Mouse (Mus musculus) C2C12 (cell line): ENCODE measurements at regions not wholly inside any gene's neighbourhood (a gene's known extent, or its start where the extent isn't known, plus 50 kb on each side); places are given as distances from the start of the nearest gene placed in this dataset.
A peak's percentile ranks its signal among the peaks of the same experiment; 100 is the strongest.

ENCODE experiments used
- H3K27me3 ChIP-seq: one replicate; pipeline ENCODE4 v1.6.1; 2011; ENCODE audit not compliant: control insufficient read depth, insufficient read depth, insufficient read length
- H3K36me3 ChIP-seq: one replicate; pipeline ENCODE4 v1.6.1; 2011; ENCODE audit not compliant: control insufficient read depth, insufficient read depth
- H3K4me3 ChIP-seq: one replicate; pipeline ENCODE4 v1.5.1; 2011; ENCODE audit warnings: mild to moderate bottlenecking, control low read depth; ENCODE audit not compliant: poor library complexity, insufficient read depth, severe bottlenecking
- H3K79me2 ChIP-seq: one replicate; pipeline ENCODE4 v1.6.1; 2011; ENCODE audit not compliant: control insufficient read depth, insufficient read depth
- H3K79me3 ChIP-seq: one replicate; pipeline ENCODE4 v1.6.1; 2011; ENCODE audit warnings: low read depth, control low read depth
- H3ac ChIP-seq: one replicate; pipeline ENCODE3; 2011; ENCODE audit warnings: low read depth; ENCODE audit not compliant: control insufficient read depth, insufficient read length
- CEBPB ChIP-seq: IDR thresholded peaks from one replicate; pipeline ENCODE4 v1.6.1; 2011; ENCODE audit warnings: low read depth, mild to moderate bottlenecking, control low read depth, moderate library complexity
- CTCF ChIP-seq: IDR thresholded peaks from one replicate; pipeline ENCODE4 v1.5.1; 2011; ENCODE audit not compliant: control insufficient read depth, insufficient read depth, insufficient read length
- FOSL1 ChIP-seq: IDR thresholded peaks from one replicate; pipeline ENCODE4 v1.8.0; 2011; ENCODE audit warnings: mild to moderate bottlenecking, low read length; ENCODE audit not compliant: poor library complexity, insufficient read depth, severe bottlenecking
- MAX ChIP-seq: IDR thresholded peaks from one replicate; pipeline ENCODE4 v1.6.1; 2011; ENCODE audit warnings: mild to moderate bottlenecking, control low read depth
- MYOD1 ChIP-seq: IDR thresholded peaks from one replicate; pipeline ENCODE4 v1.6.1; 2011; ENCODE audit warnings: low read depth; ENCODE audit not compliant: control insufficient read depth, insufficient read length
- MYOG ChIP-seq: IDR thresholded peaks from one replicate; pipeline ENCODE4 v1.6.1; 2011; ENCODE audit not compliant: control insufficient read depth, insufficient read length; ENCODE audit errors: extremely low read depth
- USF1 ChIP-seq: IDR thresholded peaks from one replicate; pipeline ENCODE4 v1.6.1; 2011; ENCODE audit warnings: low read depth, mild to moderate bottlenecking, control low read depth, moderate library complexity

DNA sequence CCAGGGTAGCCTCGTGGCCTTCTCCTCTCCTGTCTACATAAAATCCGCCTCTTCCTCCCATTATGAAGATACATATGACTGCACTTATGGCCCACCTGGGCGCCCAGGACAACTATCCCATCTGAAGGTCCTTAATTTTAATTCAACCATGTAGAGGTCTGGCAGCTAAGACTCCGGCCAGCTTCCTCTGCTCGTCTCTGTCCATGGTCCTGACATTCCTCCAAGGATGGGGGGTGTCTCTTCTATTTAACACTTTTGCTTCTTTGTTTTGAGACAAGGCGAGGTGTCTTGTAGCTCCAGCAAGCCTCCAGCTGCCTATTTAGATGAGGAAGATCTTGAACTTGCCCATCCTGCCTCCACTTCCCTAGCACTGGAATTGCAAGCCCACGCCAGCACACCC lies 83.0 kb upstream of the Unc5b start:
- no peaks in the 10 kb centered on the region for H3K79me2 ChIP-seq
- H3K36me3 ChIP-seq: no peaks in the 10 kb centered on the region
- no peak overlapping the region for H3ac ChIP-seq
- H3K4me3 ChIP-seq: no peak overlapping the region
- no peak for TF ChIP-seq FOSL1
- no peak for TF ChIP-seq MYOG
- TF ChIP-seq USF1: no peak
- no peak for TF ChIP-seq CTCF
- no peak for TF ChIP-seq MYOD1
- TF ChIP-seq CEBPB: no peak
- TF ChIP-seq MAX: no peak
- no peaks in the 10 kb centered on the region for H3K79me3 ChIP-seq
- H3K27me3 ChIP-seq: no peaks in the 10 kb centered on the region

DNA sequence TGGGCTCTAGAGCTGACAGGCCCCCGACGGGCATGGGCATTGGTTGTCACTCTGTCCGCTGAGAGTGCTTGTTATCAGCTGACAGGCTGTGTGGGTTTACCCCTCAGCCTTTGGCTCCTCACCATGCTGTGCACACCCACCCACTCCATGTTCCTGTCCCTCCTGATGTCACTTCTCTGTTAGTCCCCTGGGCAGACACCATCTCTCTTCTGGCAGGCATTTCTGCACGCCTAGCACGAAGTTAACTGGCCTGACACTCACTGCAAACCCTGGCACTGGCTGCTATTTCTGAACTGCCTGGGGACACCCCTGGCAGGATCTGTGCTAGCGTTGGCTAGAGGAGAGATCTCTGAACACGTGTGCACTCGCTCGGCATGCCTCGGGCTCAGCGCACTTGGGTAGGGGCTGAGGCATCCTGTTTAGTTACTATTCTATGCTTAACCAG lies 82.1 kb upstream of the Unc5b start:
- Histone ChIP-seq H3K79me2 (no peaks in the 10 kb centered on the region), H3K79me3 (no peaks in the 10 kb centered on the region), H3K4me3 (no peak overlapping the region), H3K36me3 (no peaks in the 10 kb centered on the region), H3K27me3 (no peaks in the 10 kb centered on the region), H3ac (no peak overlapping the region)
- TF ChIP-seq CTCF: no peak
- TF ChIP-seq USF1: no peak
- no peak for TF ChIP-seq MAX
- no peak for TF ChIP-seq CEBPB
- no peak for TF ChIP-seq MYOG
- TF ChIP-seq MYOD1: no peak

DNA sequence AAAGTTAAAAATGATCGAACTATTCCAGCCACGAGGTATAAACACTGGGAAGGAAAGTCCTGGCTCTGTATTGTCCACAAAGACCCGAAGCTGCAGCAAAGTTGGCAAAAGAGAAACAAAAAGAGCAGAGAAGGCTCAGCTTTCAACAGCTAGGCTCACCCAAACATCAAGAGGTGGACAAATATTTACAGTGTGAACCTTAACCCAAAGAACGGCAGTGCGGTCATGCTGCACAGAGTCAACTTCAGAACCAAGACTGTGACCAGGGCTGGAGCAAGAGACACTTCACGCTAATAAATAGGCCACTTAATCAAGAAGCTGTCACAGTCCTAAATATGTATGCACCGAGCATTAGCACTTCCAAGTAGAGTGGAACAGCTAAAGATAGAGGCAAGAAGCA lies 73.0 kb upstream of the Unc5b start:
- no peaks in the 10 kb centered on the region for H3K79me2 ChIP-seq
- TF ChIP-seq MAX (no peak), FOSL1 (no peak), MYOD1 (no peak), USF1 (no peak), CEBPB (no peak), MYOG (no peak), CTCF (no peak)
- no peaks in the 10 kb centered on the region for H3K36me3 ChIP-seq
- H3K79me3 ChIP-seq: no peaks in the 10 kb centered on the region
- H3K27me3 ChIP-seq: no peaks in the 10 kb centered on the region
- no peak overlapping the region for H3ac ChIP-seq
- H3K4me3 ChIP-seq: no peak overlapping the region

DNA sequence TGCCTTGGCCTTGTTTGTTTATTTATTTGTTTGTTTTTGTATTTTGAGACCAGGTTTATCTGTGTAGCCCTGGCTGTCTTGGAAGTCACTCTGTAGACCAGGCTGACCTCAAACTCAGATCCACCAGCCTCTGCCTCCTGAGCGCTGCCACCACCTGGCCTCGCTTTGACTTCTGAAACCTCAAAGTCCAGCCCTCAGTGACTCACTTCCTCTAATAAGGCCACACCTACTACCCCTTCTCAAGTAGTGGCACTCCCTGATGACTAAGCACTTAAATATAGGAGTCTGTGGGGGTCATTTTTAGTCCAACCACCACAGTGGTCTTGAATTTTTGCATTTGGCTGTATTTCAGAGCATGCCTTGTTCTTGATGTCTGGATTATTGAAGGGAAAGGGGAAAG lies 69.6 kb upstream of the Unc5b start:
- Histone ChIP-seq H3K27me3 (no peaks in the 10 kb centered on the region), H3ac (no peak overlapping the region), H3K79me2 (no peaks in the 10 kb centered on the region), H3K36me3 (no peaks in the 10 kb centered on the region), H3K4me3 (no peak overlapping the region), H3K79me3 (no peaks in the 10 kb centered on the region)
- TF ChIP-seq CEBPB: no peak
- peak; percentile 62 for TF ChIP-seq MYOD1
- TF ChIP-seq MYOG: no peak
- TF ChIP-seq FOSL1: peak; percentile 57
- no peak for TF ChIP-seq CTCF
- TF ChIP-seq USF1: no peak
- TF ChIP-seq MAX: no peak

DNA sequence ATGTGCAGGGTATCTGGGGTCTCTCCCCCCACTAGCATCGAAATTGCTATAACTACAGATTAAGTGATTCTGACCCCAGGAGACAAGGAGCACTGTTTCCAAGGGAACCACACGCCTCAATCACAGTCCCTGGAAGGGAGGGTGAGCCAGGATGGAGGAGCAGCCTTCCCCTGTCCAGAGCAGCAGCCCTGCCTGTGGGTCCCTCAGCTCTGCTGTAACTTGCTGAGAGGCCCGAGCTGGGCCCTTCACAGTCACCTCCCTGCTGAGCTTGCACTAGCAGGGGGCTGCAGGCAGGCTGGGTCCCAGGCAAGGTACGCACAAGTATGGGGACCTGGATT lies 62.4 kb upstream of the Unc5b start:
- TF ChIP-seq MYOD1: no peak
- no peak for TF ChIP-seq USF1
- TF ChIP-seq MAX: no peak
- TF ChIP-seq FOSL1: no peak
- no peak for TF ChIP-seq CTCF
- TF ChIP-seq MYOG: no peak
- TF ChIP-seq CEBPB: no peak
- Histone ChIP-seq H3K27me3 (no peaks in the 10 kb centered on the region), H3K36me3 (no peaks in the 10 kb centered on the region), H3K79me3 (no peaks in the 10 kb centered on the region), H3K79me2 (no peaks in the 10 kb centered on the region), H3K4me3 (no peak overlapping the region), H3ac (no peak overlapping the region)

DNA sequence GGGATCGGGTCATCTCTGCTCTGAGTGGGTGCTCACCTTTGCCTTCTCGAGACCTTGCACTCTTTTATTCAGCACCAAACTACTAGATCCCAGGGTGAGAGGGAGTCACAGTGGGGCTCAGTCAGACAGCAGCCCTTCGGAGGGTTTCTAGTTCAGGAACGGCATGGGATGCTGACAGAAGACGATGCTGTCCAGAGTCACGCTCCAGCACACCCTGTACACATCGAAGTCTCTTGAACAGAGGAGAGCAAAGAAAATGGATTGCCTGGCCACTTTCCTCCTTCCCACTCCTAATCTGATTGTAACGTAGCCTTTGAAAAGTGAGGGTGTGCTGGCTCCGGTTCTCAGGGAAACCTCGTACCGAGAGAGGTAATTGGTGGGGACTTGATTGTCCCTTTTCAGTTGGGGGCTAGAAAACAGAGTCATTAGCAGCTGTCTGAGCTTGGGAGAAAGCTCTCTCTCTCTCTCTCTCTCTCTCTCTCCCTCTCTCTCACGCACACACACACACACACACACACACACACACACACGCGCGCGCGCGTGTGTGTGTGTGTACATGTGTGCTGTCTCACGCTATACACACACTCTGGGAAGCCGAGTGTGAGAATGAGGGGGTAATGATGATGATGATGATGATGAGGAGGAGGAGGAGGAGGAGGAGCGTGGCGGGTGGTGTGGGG lies 61.9 kb upstream of the Unc5b start:
- Histone ChIP-seq H3K79me2 (no peaks in the 10 kb centered on the region), H3K4me3 (no peak overlapping the region), H3K79me3 (no peaks in the 10 kb centered on the region), H3K27me3 (no peaks in the 10 kb centered on the region), H3ac (no peak overlapping the region), H3K36me3 (no peaks in the 10 kb centered on the region)
- TF ChIP-seq CEBPB: no peak
- no peak for TF ChIP-seq MAX
- TF ChIP-seq USF1: no peak
- no peak for TF ChIP-seq MYOG
- TF ChIP-seq CTCF: no peak
- TF ChIP-seq FOSL1: no peak
- TF ChIP-seq MYOD1: no peak
